Mouse (Mus musculus) left cerebral cortex, postnatal 36 days (tissue): ENCODE measurements around the gene Nxn. TPM values are rescaled to one million over a fixed set of nuclear protein-coding genes. Genes with fewer than 3 reads are reported as not detected.

Experiments
- DNase-seq, 2 experiments: peaks; one replicate each; pipeline ENCODE4 v3.0.0; 2021 to 2022; ENCODE audit warnings: low spot score in 2 of 2, mixed read lengths in 1 of 2
- intact Hi-C: fragments of 180-260 bp; cut with DNase I; formaldehyde crosslinking; loops from one replicate; pipeline ENCODE4 v1.15.1; 2025
- total RNA-seq, 2 experiments: library from RNA; stranded (reverse); gene quantifications; 2 replicates each; pipeline ENCODE4 v1.2.3; 2021

The Nxn gene
- total RNA-seq, 2 experiments from 2014 or later: 11.0 to 11.6 TPM

GRCm38 (mm10) chr11:76314741-76315140, 84.2 kb downstream of the Nxn start:
- intact Hi-C loops: loop anchor here (5.0 kb wide), 1 partner anchor 42 kb away; no protein-coding TSS in a partner anchor
- DNase-seq: no peak

- no peak for DNase-seq
- intact Hi-C loops: no loop called here
These were observed 84.8 kb downstream of the Nxn start for GRCm38 (mm10) chr11:76314140-76314539.

GRCm38 (mm10) chr11:76312805-76313204, 86.1 kb downstream of the Nxn start:
- no peak for DNase-seq
- intact Hi-C loops: no loop called here

- DNase-seq: no peak
- intact Hi-C loops: no loop called here
These were observed 87.5 kb downstream of the Nxn start for GRCm38 (mm10) chr11:76311224-76312000.

GRCm38 (mm10) chr11:76309868-76310267, 89.1 kb downstream of the Nxn start:
- intact Hi-C loops: no loop called here
- no peak for DNase-seq

GRCm38 (mm10) chr11:76309072-76309471, 89.9 kb downstream of the Nxn start:
- DNase-seq: no peak
- intact Hi-C loops: no loop called here

GRCm38 (mm10) chr11:76306769-76307168, 92.2 kb downstream of the Nxn start:
- no peak for DNase-seq
- intact Hi-C loops: no loop called here

- intact Hi-C loops: no loop called here
- no peak for DNase-seq
These were observed 93.4 kb downstream of the Nxn start for GRCm38 (mm10) chr11:76305571-76305970.

GRCm38 (mm10) chr11:76303368-76303767, 95.6 kb downstream of the Nxn start:
- intact Hi-C loops: no loop called here
- no peak for DNase-seq

- intact Hi-C loops: no loop called here
- no peak for DNase-seq
These were observed 98.1 kb downstream of the Nxn start for GRCm38 (mm10) chr11:76300862-76301261.

- intact Hi-C loops: no loop called here
- no peak for DNase-seq
These were observed 100.4 kb downstream of the Nxn start for GRCm38 (mm10) chr11:76298457-76299000.

- intact Hi-C loops: no loop called here
- no peak for DNase-seq
These were observed 101.7 kb downstream of the Nxn start for GRCm38 (mm10) chr11:76297252-76297651.

GRCm38 (mm10) chr11:76294836-76295235, 104.1 kb downstream of the Nxn start:
- intact Hi-C loops: no loop called here
- no peak for DNase-seq

- intact Hi-C loops: no loop called here
- DNase-seq: no peak
These were observed 104.9 kb downstream of the Nxn start for GRCm38 (mm10) chr11:76294078-76294477.

- no peak for DNase-seq
- intact Hi-C loops: no loop called here
These were observed 106.1 kb downstream of the Nxn start for GRCm38 (mm10) chr11:76292831-76293230.

GRCm38 (mm10) chr11:76292398-76292797, 106.5 kb downstream of the Nxn start:
- intact Hi-C loops: no loop called here
- no peak for DNase-seq

- intact Hi-C loops: no loop called here
- no peak for DNase-seq
These were observed 107.0 kb downstream of the Nxn start for GRCm38 (mm10) chr11:76291960-76292359.

- intact Hi-C loops: no loop called here
- peak in 1 of 2 experiments; percentile 25 for DNase-seq
These were observed 108.6 kb downstream of the Nxn start for GRCm38 (mm10) chr11:76290367-76290766.

GRCm38 (mm10) chr11:76288645-76289044, 110.3 kb downstream of the Nxn start:
- intact Hi-C loops: no loop called here
- peak; percentile 31 to 41 for DNase-seq

- DNase-seq: no peak
These were observed 111.6 kb downstream of the Nxn start for GRCm38 (mm10) chr11:76287301-76287700.

GRCm38 (mm10) chr11:76286534-76287126, 112.3 kb downstream of the Nxn start:
- no peak for DNase-seq
- intact Hi-C loops: no loop called here

More at GRCm38 (mm10) chr11:76287301-76287700, 111.6 kb downstream of the Nxn start:
- intact Hi-C loops: no loop called here
